Mouse (Mus musculus) hindbrain, embryonic 16.5 days (tissue): ENCODE measurements around the gene Iqcd. TPM values are rescaled to one million over a fixed set of nuclear protein-coding genes. Genes with fewer than 3 reads are reported as not detected.
A peak's percentile ranks its signal among the peaks of the same experiment; 100 is the strongest.

ENCODE experiments used
- ATAC-seq: fragments of 200-750 bp; cut with Nextera tagmentation; 2 replicates; pipeline ENCODE4 v1.8.0; 2017; ENCODE audit warnings: moderate TSS enrichment, moderate library complexity
- H3K27ac ChIP-seq: fragments of 300-500 bp; sonication (generic); 2 replicates; pipeline ENCODE4 v1.5.1; 2014; ENCODE audit warnings: low read depth, mild to moderate bottlenecking, control low read depth, low read length, moderate library complexity
- H3K27me3 ChIP-seq: fragments of 300-500 bp; sonication (generic); replicated peaks from 2 replicates; pipeline ENCODE4 v1.6.1; 2014; ENCODE audit warnings: low read length; ENCODE audit not compliant: control insufficient read depth, insufficient read depth
- H3K36me3 ChIP-seq: fragments of 300-500 bp; sonication (generic); 2 replicates; pipeline ENCODE4 v1.6.1; 2014; ENCODE audit warnings: mild to moderate bottlenecking, low read length, moderate library complexity, mixed read lengths; ENCODE audit not compliant: control insufficient read depth, insufficient read depth
- H3K4me1 ChIP-seq: fragments of 300-500 bp; sonication (generic); 2 replicates; pipeline ENCODE4 v1.6.1; 2014; ENCODE audit warnings: low read depth, low read length; ENCODE audit not compliant: control insufficient read depth, insufficient read depth
- H3K4me2 ChIP-seq: fragments of 300-500 bp; sonication (generic); 2 replicates; pipeline ENCODE4 v1.6.1; 2014; ENCODE audit warnings: mild to moderate bottlenecking, low read length, control low read depth, moderate library complexity
- H3K4me3 ChIP-seq: fragments of 300-500 bp; sonication (generic); 2 replicates; pipeline ENCODE4 v1.5.1; 2014; ENCODE audit warnings: mild to moderate bottlenecking, low read length, control low read depth, moderate library complexity
- H3K9ac ChIP-seq: fragments of 300-500 bp; sonication (generic); 2 replicates; pipeline ENCODE4 v1.6.1; 2014; ENCODE audit warnings: low read depth, mild to moderate bottlenecking, control low read depth, low read length, moderate library complexity
- H3K9me3 ChIP-seq: fragments of 300-500 bp; sonication (generic); 2 replicates; pipeline ENCODE4 v1.6.1; 2014; ENCODE audit warnings: mild to moderate bottlenecking, low read length, moderate library complexity; ENCODE audit not compliant: control insufficient read depth
- WGBS: fragments of 180-500 bp; shearing (Covaris S2); extraction: QIAGEN DNeasy Blood & Tissue Kit; methylation state at CpG from one replicate; pipeline ENCODE4 v1.1.7; 2014; 5-methylcytosine and 5-hydroxymethylcytosine counted together
- polyA plus RNA-seq: library from polyadenylated mRNA; unstranded; fragments of >200 nt; fragmentation: Nextera tagmentation; extraction: Ambion mirVana; gene quantifications from 2 replicates; pipeline ENCODE4 v1.2.1, GENCODE M21; 2015

The Iqcd gene
- polyA plus RNA-seq, 1 experiment from 2014 or later: 2.0 TPM

DNA sequence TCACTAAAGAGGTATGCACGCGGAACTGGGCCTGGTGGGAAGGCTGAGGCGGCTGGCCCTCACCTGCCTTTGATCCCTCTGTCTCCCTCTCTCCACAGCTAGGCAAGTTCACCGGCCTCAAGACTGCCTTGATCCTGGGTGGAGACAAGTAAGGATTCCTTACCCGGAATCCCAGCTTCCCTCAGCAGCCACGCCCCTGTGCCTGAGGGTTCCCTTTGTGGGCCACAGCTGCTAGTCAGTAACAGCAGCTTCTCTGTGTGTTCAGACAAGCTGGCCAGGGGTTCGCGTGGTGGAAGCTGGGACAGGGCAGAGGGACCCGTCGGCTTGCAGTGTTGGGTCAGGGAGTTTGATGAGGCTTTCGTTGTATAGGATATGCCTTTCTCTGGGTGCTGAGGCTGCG is 30.0 kb downstream of the Iqcd start:
- WGBS: 88% methylated on average over 12 of the region's 12 CpGs
- Histone ChIP-seq H3K9me3 (no peaks in the 10 kb centered on the region), H3K4me2 (no peak overlapping the region), H3K36me3 (peaks cover 40% of the 10 kb centered on the region), H3K27me3 (no peaks in the 10 kb centered on the region), H3K27ac (no peak overlapping the region), H3K4me1 (peaks cover 4% of the 10 kb centered on the region), H3K4me3 (no peak overlapping the region), H3K9ac (no peak overlapping the region)
- no peak for ATAC-seq

DNA sequence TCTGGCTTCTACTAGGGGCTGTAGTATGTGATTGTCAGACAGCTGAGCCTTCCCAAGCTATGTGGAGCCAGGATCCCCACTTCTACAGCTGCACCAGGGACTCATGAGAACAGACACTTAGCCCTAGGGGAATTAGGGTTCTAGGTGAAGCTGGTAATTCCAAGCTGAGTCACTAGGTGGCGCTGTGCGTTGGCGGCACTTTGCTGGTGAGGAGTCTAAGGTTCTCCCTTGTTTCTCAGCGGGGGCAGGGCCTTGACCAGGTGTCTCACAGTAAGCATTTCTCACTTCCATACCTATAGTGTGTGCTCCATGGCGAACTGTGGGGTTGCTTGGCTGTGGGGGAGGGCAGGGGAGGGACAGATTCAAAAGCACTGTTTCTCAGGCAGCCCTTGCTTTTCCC is 30.4 kb downstream of the Iqcd start:
- peaks cover 45% of the 10 kb centered on the region for H3K36me3 ChIP-seq
- WGBS: 18% methylated on average over 5 of the region's 5 CpGs
- peaks cover under 1% of the 10 kb centered on the region; the same call in 1 of the 2 replicates for H3K4me1 ChIP-seq
- H3K27ac ChIP-seq: no peak overlapping the region
- no peak overlapping the region for H3K9ac ChIP-seq
- H3K27me3 ChIP-seq: no peaks in the 10 kb centered on the region
- ATAC-seq: no peak
- no peak overlapping the region for H3K4me2 ChIP-seq
- no peak overlapping the region for H3K4me3 ChIP-seq
- no peaks in the 10 kb centered on the region for H3K9me3 ChIP-seq

DNA sequence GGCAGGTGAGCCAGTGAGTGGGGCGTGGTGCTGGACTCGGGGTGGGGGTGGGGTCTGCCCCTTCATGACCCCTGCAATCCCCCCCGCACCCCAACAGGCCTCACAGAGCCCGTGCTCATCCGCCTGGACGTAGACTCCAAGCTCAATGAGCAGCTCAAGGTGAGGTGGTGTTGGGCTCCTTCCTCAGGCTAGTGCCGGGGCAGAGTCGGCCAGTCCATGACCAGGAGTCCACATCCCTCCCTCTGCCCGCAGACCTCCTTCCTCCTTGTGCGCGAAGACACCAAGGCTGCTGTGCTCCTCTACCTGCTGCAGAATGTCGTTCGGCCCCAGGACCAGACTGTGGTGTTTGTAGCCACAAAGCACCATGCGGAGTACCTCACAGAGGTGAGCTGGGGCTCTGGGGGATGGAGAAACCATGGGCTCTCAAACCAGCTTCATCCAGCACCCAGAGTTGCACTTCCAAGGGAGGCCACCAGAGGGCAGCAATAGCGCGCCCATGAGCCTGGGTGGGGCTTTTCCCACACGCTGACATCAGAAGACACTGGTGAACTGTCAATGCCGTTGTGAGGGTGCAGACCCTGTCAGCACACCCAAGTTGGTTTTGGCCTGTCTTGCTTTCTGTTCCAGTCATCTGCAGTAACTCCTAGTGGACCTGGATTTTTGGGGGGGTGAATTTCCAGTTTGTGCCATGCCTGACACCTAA is 31.7 kb downstream of the Iqcd start:
- Histone ChIP-seq H3K4me1 (no peaks in the 10 kb centered on the region), H3K9me3 (no peaks in the 10 kb centered on the region), H3K27me3 (no peaks in the 10 kb centered on the region), H3K36me3 (peaks cover 51% of the 10 kb centered on the region), H3K9ac (no peak overlapping the region), H3K27ac (no peak overlapping the region), H3K4me2 (no peak overlapping the region), H3K4me3 (no peak overlapping the region)
- no peak for ATAC-seq
- WGBS: 71% methylated on average over 18 of the region's 18 CpGs

DNA sequence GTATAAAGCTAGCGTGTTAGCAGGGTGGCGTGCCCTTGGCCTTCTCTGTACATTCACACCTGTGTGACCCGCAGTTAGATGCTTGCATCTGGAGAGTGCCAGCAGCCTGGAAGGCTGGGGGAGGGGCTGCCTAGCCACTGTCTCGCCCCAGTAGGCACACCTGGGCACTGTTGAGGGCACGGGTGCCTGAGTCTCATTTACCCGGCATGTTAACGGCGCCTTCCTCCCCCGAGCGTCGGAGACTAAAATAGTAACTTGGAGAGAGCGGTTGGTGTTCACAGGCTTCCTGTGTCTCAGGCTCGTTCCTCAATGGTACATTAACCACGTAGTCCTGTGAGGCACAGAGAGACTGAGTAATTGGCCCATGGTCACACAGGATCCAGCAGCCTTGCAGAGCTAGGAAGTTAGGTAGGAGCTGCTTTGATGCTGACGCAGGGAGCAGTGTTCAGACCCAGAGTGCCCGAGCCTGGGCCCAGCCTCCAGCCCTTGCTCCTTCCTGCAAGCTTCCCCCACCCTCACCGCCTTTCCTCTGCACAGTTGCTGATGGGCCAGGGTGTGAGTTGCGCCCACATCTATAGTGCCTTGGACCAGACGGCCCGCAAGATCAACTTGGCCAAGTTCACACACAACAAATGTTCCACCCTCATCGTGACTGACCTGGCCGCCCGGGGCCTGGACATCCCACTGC is 32.4 kb downstream of the Iqcd start:
- Histone ChIP-seq H3K4me3 (no peak overlapping the region), H3K4me2 (no peak overlapping the region), H3K4me1 (no peaks in the 10 kb centered on the region), H3K36me3 (peaks cover 55% of the 10 kb centered on the region), H3K27ac (no peak overlapping the region), H3K27me3 (no peaks in the 10 kb centered on the region), H3K9ac (no peak overlapping the region), H3K9me3 (no peaks in the 10 kb centered on the region)
- 90% methylated on average over 23 of the region's 23 CpGs for WGBS
- ATAC-seq: no peak

DNA sequence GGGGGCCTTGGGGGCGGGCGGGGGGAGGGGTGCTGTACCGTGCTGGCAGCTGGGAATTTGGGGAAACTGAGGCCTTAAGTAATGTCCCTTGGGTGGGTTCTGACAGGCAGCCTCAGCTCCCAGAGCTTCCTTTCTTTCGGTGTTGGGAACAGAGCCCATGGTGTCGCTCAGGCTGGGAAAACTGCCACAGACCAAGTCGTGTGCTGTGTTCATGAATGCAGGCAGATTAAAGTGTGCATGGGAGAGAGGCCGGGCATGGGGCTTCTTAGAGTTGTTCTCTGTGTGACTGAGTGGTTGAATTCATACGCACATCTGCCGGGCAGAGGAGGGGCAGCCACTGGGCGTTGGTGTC is 33.0 kb downstream of the Iqcd start:
- H3K4me2 ChIP-seq: no peak overlapping the region
- no peak for ATAC-seq
- H3K9me3 ChIP-seq: no peaks in the 10 kb centered on the region
- H3K27ac ChIP-seq: 0 out of 2 replicates have a peak overlapping the region, but pooled peaks have one; percentile 17
- H3K27me3 ChIP-seq: no peaks in the 10 kb centered on the region
- no peaks in the 10 kb centered on the region for H3K4me1 ChIP-seq
- H3K4me3 ChIP-seq: no peak overlapping the region
- no peak overlapping the region for H3K9ac ChIP-seq
- 87% methylated on average over 10 of the region's 10 CpGs for WGBS
- H3K36me3 ChIP-seq: peaks cover 61% of the 10 kb centered on the region

DNA sequence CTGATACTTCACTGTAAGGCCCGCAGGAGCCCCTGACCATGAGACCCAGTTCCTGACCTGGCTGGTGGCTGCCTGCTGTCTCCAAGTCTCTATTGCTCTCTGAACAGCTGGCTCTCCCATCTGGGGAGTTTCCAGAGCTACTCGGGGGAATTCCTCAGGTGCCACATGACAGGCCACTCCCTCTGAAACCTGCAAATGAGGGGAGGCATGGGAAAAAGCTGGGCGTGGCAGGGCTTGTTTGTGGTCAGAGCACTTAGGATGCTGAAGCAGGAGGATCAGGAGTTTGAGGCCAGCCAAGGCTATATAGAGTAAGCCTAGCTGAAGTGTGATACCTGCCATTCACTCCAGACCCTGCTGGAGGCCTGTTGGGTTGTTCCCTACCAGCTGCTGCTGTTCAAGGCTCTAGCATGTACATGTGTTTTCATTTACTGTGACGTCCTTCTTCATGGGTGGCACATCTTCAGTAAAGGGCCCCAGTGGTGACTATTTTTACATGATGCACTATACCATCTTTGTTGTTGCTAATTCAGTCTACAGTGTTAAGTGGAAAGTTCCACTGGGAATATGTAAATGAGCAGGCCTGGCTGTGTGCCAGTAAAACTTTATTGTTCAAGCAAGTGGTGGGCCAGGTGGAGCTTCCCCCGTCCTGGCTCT is 33.5 kb downstream of the Iqcd start:
- 0 out of 2 replicates have a peak overlapping the region, but pooled peaks have one; percentile 17 for H3K27ac ChIP-seq
- H3K36me3 ChIP-seq: peaks cover 60% of the 10 kb centered on the region
- H3K9me3 ChIP-seq: no peaks in the 10 kb centered on the region
- H3K27me3 ChIP-seq: no peaks in the 10 kb centered on the region
- H3K4me1 ChIP-seq: no peaks in the 10 kb centered on the region
- H3K4me2 ChIP-seq: no peak overlapping the region
- H3K9ac ChIP-seq: 0 out of 2 replicates have a peak overlapping the region, but pooled peaks have one; percentile 9
- H3K4me3 ChIP-seq: no peak overlapping the region
- ATAC-seq: no peak
- WGBS: 71% methylated on average over 5 of the region's 5 CpGs

DNA sequence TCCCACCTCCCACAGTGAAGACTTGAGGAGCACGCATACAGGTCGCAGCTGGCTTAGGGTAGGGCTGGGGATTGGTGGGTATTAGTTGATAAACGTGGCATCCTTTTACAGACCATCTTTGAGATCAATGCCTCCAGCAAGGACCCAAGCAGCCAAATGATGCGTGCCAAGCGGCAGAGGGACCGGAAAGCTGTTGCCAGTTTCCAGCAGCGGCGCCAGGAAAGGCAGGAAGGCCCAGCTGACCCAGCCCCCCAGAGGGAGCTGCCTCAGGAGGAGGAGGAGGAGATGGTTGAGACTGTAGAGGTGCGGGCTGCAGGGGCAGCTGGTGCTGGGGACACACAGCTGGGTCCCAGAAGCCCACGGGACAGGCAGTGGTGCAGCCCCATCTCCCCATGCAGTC is 35.6 kb downstream of the Iqcd start:
- Histone ChIP-seq H3K27me3 (no peaks in the 10 kb centered on the region), H3K4me2 (no peak overlapping the region), H3K27ac (no peak overlapping the region), H3K4me3 (no peak overlapping the region), H3K9me3 (no peaks in the 10 kb centered on the region), H3K4me1 (no peaks in the 10 kb centered on the region), H3K36me3 (peaks cover 47% of the 10 kb centered on the region), H3K9ac (no peak overlapping the region)
- 82% methylated on average over 10 of the region's 10 CpGs for WGBS
- no peak for ATAC-seq

DNA sequence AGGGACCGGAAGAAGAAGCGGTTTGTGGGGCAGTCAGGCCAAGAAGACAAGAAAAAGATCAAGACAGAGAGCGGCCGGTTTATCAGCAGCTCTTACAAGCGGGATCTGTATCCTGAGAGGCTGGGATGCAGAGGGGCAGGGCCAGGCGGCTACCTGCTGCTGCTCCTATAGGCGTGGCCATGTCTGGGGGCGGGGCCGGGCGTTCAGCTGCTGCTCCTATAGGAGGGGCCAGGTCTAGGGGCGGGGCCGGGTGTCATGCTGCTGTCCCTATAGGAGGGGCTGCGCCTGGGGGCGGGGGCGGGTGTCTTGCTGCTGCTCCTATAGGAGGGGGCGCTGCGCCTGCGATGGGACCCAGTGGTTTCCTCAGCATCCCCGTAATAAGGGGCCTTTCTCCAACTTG is 37.6 kb downstream of the Iqcd start:
- no peak overlapping the region for H3K4me2 ChIP-seq
- no peaks in the 10 kb centered on the region for H3K9me3 ChIP-seq
- H3K4me1 ChIP-seq: no peaks in the 10 kb centered on the region
- no peak overlapping the region for H3K27ac ChIP-seq
- H3K27me3 ChIP-seq: peaks cover 2% of the 10 kb centered on the region; the same call in 1 of the 2 replicates
- no peak overlapping the region for H3K9ac ChIP-seq
- ATAC-seq: no peak
- peaks cover 36% of the 10 kb centered on the region for H3K36me3 ChIP-seq
- no peak overlapping the region for H3K4me3 ChIP-seq
- 30% methylated on average over 19 of the region's 19 CpGs for WGBS
